Mouse (Mus musculus): Measurements from ENCODE around the gene Abhd2. TPM values are rescaled to one million over a fixed set of nuclear protein-coding genes. Genes with fewer than 3 reads are reported as not detected.

Gene Abhd2
- polyA plus RNA-seq, 1 experiment from 2014 or later: 23.1 TPM

DNA sequence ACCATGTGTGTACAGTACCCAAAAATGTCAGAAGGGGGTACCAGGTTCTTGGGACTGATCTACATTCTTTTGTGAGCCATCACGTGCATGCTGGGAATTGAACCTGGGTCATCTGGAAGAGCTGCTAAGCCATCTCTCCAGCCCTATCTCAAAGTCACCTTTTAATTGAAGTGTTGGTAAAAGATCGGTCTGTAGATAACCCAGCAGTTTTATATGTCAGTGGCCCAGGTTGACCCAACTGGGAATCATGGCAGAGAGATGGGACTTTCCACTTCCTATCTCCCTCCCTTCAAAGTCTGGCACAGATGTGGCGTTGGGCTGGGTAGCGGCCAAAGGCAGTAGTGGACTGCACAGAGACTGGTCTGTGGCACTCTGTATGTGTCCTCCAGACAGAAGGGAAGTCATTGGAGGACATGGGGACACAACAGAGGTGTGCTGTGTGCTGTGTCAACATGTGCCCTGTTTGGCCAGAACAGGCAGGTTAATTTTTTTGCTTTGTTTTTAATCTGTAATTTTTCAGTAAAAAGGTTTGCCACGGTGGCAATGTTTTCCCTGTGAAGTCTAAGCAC lies 38.5 kb downstream of the Abhd2 start:
- Histone ChIP-seq H3K4me1 (replicated peaks; ENCODE audit: control insufficient read depth, insufficient read depth, low read length) (peaks cover 60% of the 10 kb centered on the region), H3K9ac (replicated peaks; ENCODE audit: low read depth, low read length) (no peak overlapping the region), H3K4me3 (replicated peaks; ENCODE audit: low read length) (no peak overlapping the region), H3K36me3 (ENCODE audit: control insufficient read depth, insufficient read depth) (no peaks in the 10 kb centered on the region), H3K27ac (ENCODE audit: low read length) (no peak overlapping the region), H3K4me2 (ENCODE audit: low read length) (no peak overlapping the region), H3K9me3 (ENCODE audit: control insufficient read depth, low read length) (no peaks in the 10 kb centered on the region), H3K27me3 (replicated peaks; ENCODE audit: control insufficient read depth, insufficient read depth, low read length) (no peaks in the 10 kb centered on the region)
- ATAC-seq: no peak
- 92% methylated on average over 5 of the region's 5 CpGs for WGBS

DNA sequence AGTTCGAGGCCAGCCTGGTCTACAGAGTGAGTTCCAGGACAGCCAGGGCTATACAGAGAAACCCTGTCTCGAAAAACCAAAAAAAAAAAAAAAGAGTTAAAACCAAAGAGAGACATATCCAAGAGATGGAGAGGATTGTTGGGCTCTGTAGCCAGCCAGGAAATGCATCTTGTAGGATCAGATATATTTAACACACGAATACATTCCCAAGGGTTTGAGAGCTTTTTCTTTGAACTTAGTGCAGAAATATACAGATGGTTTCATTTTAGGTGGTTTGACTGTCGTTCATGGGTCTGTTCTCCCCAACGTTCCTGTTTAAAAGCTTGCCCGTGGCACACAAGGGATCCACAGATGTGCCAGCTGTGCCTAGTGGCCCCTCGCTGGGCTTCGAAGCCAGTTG lies 39.2 kb downstream of the Abhd2 start:
- Histone ChIP-seq H3K36me3 (ENCODE audit: control insufficient read depth, insufficient read depth) (no peaks in the 10 kb centered on the region), H3K4me1 (replicated peaks; ENCODE audit: control insufficient read depth, insufficient read depth, low read length) (peaks cover 61% of the 10 kb centered on the region), H3K9ac (replicated peaks; ENCODE audit: low read depth, low read length) (no peak overlapping the region), H3K27me3 (replicated peaks; ENCODE audit: control insufficient read depth, insufficient read depth, low read length) (no peaks in the 10 kb centered on the region), H3K9me3 (ENCODE audit: control insufficient read depth, low read length) (no peaks in the 10 kb centered on the region), H3K4me3 (replicated peaks; ENCODE audit: low read length) (no peak overlapping the region), H3K4me2 (ENCODE audit: low read length) (no peak overlapping the region), H3K27ac (ENCODE audit: low read length) (peak overlapping the region; percentile 49)
- no peak for ATAC-seq
- 69% methylated on average over 8 of the region's 8 CpGs for WGBS

DNA sequence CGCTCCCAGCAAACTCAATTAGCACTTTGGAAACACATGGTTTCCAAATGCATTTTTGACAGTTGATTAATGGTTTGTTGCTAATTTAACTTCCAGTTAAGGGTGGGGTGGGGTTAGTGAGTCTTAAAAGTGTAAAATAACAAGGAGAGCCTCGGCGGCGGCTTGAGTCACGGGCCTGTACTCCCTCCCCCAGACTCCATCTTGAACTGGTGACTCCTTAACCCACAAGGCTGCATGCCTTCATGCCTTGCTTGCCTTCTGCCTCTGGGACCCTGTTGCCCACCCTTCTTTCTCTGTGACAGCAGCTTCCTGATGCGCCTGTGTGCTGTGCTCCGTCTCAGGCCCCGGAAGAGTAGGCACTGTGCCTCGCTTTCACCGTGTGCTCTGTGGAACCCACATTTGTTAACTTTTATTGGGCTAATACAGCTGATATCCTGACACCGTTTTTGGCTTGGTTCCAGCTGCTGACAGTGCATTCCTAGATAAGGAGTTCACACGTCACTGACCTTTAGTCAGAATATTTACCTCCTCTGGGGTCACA lies 40.6 kb downstream of the Abhd2 start:
- 34% methylated on average over 12 of the region's 12 CpGs for WGBS
- Histone ChIP-seq H3K4me3 (replicated peaks; ENCODE audit: low read length) (no peak overlapping the region), H3K36me3 (ENCODE audit: control insufficient read depth, insufficient read depth) (no peaks in the 10 kb centered on the region), H3K9me3 (ENCODE audit: control insufficient read depth, low read length) (no peaks in the 10 kb centered on the region), H3K27me3 (replicated peaks; ENCODE audit: control insufficient read depth, insufficient read depth, low read length) (no peaks in the 10 kb centered on the region), H3K9ac (replicated peaks; ENCODE audit: low read depth, low read length) (no peak overlapping the region), H3K4me2 (ENCODE audit: low read length) (no peak overlapping the region), H3K4me1 (replicated peaks; ENCODE audit: control insufficient read depth, insufficient read depth, low read length) (peaks cover 74% of the 10 kb centered on the region), H3K27ac (ENCODE audit: low read length) (peak overlapping the region; percentile 56)
- peak; percentile 29; the same call in 1 of the 2 replicates for ATAC-seq

DNA sequence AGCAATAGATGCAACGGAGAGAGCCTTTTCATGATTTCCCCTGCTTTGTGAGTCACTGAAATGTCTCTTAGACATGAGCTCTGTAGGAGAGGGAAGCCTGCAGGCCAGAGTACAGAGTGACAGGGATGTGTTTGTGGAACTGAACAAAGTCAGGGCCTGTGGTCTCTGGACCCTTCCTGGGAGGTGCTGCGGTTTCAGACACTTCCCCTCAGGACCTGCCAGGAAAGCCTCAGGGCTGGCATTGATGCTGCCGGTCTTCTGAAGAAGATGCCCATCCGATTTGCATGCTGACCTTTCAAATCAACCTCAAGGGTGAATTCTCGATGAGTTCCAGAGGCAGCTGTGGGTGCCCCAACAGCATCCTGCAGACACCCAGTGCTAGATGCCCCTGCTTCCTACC lies 41.5 kb downstream of the Abhd2 start:
- H3K27me3 ChIP-seq (replicated peaks; ENCODE audit: control insufficient read depth, insufficient read depth, low read length): no peaks in the 10 kb centered on the region
- no peaks in the 10 kb centered on the region for H3K36me3 ChIP-seq (ENCODE audit: control insufficient read depth, insufficient read depth)
- no peak overlapping the region for H3K4me3 ChIP-seq (replicated peaks; ENCODE audit: low read length)
- 76% methylated on average over 5 of the region's 5 CpGs for WGBS
- H3K9ac ChIP-seq (replicated peaks; ENCODE audit: low read depth, low read length): no peak overlapping the region
- H3K9me3 ChIP-seq (ENCODE audit: control insufficient read depth, low read length): no peaks in the 10 kb centered on the region
- no peak overlapping the region for H3K4me2 ChIP-seq (ENCODE audit: low read length)
- ATAC-seq: no peak
- peaks cover 66% of the 10 kb centered on the region for H3K4me1 ChIP-seq (replicated peaks; ENCODE audit: control insufficient read depth, insufficient read depth, low read length)
- H3K27ac ChIP-seq (ENCODE audit: low read length): no peak overlapping the region

DNA sequence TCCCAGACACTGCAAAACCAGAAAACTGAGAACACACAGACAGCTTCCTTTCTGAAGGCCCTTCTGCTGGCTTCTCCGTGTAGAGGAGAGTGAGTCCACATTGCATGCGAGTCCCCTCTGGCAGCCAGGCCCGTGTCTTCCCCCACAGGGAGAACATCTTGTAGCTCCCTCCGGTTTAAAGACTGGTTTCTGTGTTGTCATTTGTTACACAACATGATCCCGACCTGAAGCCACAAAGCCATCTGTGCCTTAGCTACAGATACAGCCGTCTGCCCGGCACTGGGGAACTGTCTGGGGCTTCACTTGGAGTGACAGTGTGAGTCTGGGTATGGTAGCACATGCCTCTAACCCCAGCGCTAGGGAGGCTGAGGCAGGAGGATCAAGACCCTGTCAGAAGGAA lies 42.1 kb downstream of the Abhd2 start:
- WGBS: 65% methylated on average over 8 of the region's 8 CpGs
- no peaks in the 10 kb centered on the region for H3K36me3 ChIP-seq (ENCODE audit: control insufficient read depth, insufficient read depth)
- no peak overlapping the region for H3K9ac ChIP-seq (replicated peaks; ENCODE audit: low read depth, low read length)

DNA sequence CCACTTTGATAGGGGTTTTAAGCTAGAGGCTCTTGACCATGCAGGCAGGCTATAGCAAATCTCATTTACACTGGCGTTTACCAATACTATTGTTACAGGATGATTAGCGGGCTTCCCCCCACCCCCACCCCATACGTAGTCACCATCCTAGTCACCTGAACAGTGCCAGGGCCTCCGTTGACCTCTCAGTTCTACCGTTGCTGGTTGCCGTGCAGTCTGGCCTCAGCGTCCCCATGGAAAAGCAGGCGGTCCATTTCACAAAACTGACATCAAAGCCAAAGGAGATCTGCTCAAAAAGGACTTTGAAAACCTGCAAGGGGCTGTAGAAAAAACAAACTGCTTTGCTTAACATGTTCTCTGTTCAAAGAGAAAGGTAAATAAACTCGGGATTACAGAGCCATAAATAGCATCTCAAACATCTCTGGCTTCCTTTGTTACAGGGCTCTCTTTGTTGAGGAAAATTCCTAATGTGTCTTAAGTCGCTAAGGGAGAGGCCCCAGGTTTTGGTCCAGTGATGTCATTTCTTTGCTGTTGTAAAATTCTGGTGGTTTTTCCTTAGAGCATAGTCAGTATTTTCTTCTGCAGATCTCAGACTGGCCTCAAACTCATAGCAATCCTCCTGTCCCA lies 43.2 kb downstream of the Abhd2 start:
- no peaks in the 10 kb centered on the region for H3K36me3 ChIP-seq (ENCODE audit: control insufficient read depth, insufficient read depth)
- ATAC-seq: no peak
- no peak overlapping the region; the same call in 1 of the 2 replicates for H3K9ac ChIP-seq (replicated peaks; ENCODE audit: low read depth, low read length)
- H3K4me2 ChIP-seq (ENCODE audit: low read length): no peak overlapping the region
- peaks cover 53% of the 10 kb centered on the region for H3K4me1 ChIP-seq (replicated peaks; ENCODE audit: control insufficient read depth, insufficient read depth, low read length)
- WGBS: 13% methylated on average over 10 of the region's 10 CpGs
- peak overlapping the region; percentile 35; the same call in 1 of the 2 replicates for H3K27ac ChIP-seq (ENCODE audit: low read length)
- H3K9me3 ChIP-seq (ENCODE audit: control insufficient read depth, low read length): no peaks in the 10 kb centered on the region
- no peaks in the 10 kb centered on the region for H3K27me3 ChIP-seq (replicated peaks; ENCODE audit: control insufficient read depth, insufficient read depth, low read length)
- H3K4me3 ChIP-seq (replicated peaks; ENCODE audit: low read length): no peak overlapping the region

More for the DNA sequence above, 42.1 kb downstream of the Abhd2 start:
- peak overlapping the region; percentile 4; the same call in 1 of the 2 replicates for H3K27ac ChIP-seq (ENCODE audit: low read length)
- no peak for ATAC-seq
- peaks cover 59% of the 10 kb centered on the region for H3K4me1 ChIP-seq (replicated peaks; ENCODE audit: control insufficient read depth, insufficient read depth, low read length)
- no peak overlapping the region for H3K4me2 ChIP-seq (ENCODE audit: low read length)
- H3K9me3 ChIP-seq (ENCODE audit: control insufficient read depth, low read length): no peaks in the 10 kb centered on the region
- H3K4me3 ChIP-seq (replicated peaks; ENCODE audit: low read length): no peak overlapping the region
- no peaks in the 10 kb centered on the region for H3K27me3 ChIP-seq (replicated peaks; ENCODE audit: control insufficient read depth, insufficient read depth, low read length)

DNA sequence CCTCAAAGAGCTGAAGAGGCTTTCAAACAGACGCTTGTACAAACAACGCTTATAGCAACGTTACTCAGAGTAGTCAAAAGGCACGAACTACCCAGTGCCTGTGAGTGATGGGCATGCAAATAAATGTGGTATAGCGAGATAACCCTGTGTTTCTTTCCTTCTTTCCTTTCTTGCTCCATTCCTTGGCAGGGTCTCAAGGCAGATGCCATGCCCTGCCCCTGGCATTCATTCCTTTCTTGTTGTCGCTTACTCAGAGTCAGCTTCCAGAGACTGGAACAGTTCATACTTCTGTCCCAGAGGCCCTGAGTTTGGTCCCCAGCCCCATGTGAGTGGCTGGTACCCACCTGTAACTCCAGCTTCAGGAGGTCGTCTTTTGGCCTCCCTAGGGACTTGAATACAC lies 44.6 kb downstream of the Abhd2 start:
- Histone ChIP-seq H3K27ac (ENCODE audit: low read length) (no peak overlapping the region), H3K9ac (replicated peaks; ENCODE audit: low read depth, low read length) (no peak overlapping the region), H3K36me3 (ENCODE audit: control insufficient read depth, insufficient read depth) (no peaks in the 10 kb centered on the region), H3K27me3 (replicated peaks; ENCODE audit: control insufficient read depth, insufficient read depth, low read length) (no peaks in the 10 kb centered on the region), H3K4me3 (replicated peaks; ENCODE audit: low read length) (no peak overlapping the region), H3K9me3 (ENCODE audit: control insufficient read depth, low read length) (no peaks in the 10 kb centered on the region), H3K4me2 (ENCODE audit: low read length) (no peak overlapping the region), H3K4me1 (replicated peaks; ENCODE audit: control insufficient read depth, insufficient read depth, low read length) (peaks cover 47% of the 10 kb centered on the region)
- 70% methylated on average over 7 of the region's 7 CpGs for WGBS
- ATAC-seq: no peak

DNA sequence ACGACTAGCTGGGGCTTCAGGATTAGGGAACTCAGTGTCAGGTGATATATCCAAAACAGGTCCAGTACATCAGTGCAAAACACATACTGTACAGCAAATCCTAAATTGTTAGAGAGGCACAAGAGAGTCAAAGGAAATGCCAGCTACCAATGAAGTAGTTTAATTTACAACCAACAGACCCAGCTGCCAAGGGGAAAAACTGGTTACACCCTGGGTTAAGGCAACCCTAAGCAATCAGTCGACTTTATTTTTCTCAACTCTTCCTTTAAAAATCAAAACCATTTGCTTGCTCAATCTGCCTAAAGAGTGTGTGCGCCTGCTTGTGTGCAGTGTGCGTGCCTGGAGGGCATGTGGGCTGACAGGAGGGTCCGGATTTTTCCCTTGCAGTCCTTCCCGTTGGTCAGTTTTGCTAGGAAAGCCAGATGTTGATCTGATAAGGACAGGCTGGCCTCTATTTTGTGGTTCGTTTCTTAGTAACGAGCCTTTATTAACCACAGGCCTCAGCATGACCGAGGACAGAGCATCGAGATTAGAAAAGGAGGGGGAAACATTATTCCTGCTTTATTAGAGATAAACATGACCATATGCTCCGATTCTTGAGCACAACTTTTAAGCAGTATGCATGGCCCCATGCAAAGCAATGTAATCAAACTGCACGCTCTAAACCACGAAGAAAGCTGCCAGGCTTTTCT lies 45.3 kb downstream of the Abhd2 start:
- WGBS: 55% methylated on average over 13 of the region's 13 CpGs
- Histone ChIP-seq H3K27ac (ENCODE audit: low read length) (no peak overlapping the region), H3K9ac (replicated peaks; ENCODE audit: low read depth, low read length) (no peak overlapping the region; the same call in 1 of the 2 replicates), H3K4me1 (replicated peaks; ENCODE audit: control insufficient read depth, insufficient read depth, low read length) (peaks cover 41% of the 10 kb centered on the region), H3K4me2 (ENCODE audit: low read length) (no peak overlapping the region), H3K36me3 (ENCODE audit: control insufficient read depth, insufficient read depth) (no peaks in the 10 kb centered on the region), H3K27me3 (replicated peaks; ENCODE audit: control insufficient read depth, insufficient read depth, low read length) (no peaks in the 10 kb centered on the region), H3K9me3 (ENCODE audit: control insufficient read depth, low read length) (no peaks in the 10 kb centered on the region), H3K4me3 (replicated peaks; ENCODE audit: low read length) (no peak overlapping the region)
- no peak for ATAC-seq

DNA sequence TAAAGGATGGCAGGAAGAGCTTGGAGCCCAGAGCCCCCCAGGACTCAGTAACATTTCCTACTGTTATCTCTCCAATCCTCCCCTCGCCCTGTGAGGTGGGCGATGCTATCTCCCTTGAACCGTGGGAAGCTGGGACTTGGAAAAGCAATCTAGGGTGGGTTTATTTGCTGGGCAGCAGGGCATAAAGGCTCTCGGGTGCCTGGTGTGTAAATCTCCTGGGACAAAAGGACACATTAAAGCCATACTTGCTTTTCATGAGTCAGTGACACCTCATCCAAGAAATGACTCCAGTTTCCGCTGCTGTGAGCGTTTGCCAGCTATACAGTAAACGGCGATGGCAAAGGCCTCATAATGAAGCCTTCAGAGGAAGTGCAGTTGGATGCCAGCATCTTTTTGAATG lies 50.9 kb downstream of the Abhd2 start:
- no peak for ATAC-seq
- Histone ChIP-seq H3K9ac (replicated peaks; ENCODE audit: low read depth, low read length) (no peak overlapping the region), H3K4me3 (replicated peaks; ENCODE audit: low read length) (no peak overlapping the region), H3K36me3 (ENCODE audit: control insufficient read depth, insufficient read depth) (peaks cover 12% of the 10 kb centered on the region), H3K4me2 (ENCODE audit: low read length) (no peak overlapping the region), H3K27me3 (replicated peaks; ENCODE audit: control insufficient read depth, insufficient read depth, low read length) (no peaks in the 10 kb centered on the region), H3K4me1 (replicated peaks; ENCODE audit: control insufficient read depth, insufficient read depth, low read length) (peaks cover 6% of the 10 kb centered on the region), H3K27ac (ENCODE audit: low read length) (no peak overlapping the region), H3K9me3 (ENCODE audit: control insufficient read depth, low read length) (no peaks in the 10 kb centered on the region)
- WGBS: 48% methylated on average over 8 of the region's 8 CpGs
